Mouse (Mus musculus): Measurements from ENCODE around the gene Hdac9. TPM values are rescaled to one million over a fixed set of nuclear protein-coding genes. Genes with fewer than 3 reads are reported as not detected.
A peak's percentile ranks its signal among the peaks of the same experiment; 100 is the strongest.
"Not testable (repeated sequence)": the region's sequence is repeated elsewhere in the genome, so short reads cannot be mapped to it uniquely, and the experiment has no call there.

The Hdac9 gene
- polyA plus RNA-seq, 1 experiment from 2014 or later = 14.8 TPM

DNA sequence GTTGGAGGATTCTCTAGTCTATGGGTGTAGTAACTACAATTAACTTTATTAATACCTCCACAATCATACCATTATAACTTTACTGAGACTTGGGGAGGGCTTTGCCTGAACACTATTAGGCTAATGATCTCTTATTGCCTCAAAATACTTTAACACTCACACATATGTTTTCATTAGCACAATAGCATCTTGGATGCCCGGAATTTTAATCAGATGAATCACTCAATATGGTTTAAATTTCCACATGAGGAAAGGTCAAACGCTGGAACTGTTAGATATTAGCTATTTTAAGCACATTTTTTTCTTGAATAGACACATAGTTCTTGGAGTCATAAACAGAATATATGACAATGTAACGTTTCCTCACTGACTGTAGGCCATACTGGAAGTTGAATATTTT is 429.9 kb downstream of the Hdac9 start:
- Histone ChIP-seq H3K4me3 (no peak overlapping the region), H3K36me3 (no peaks in the 10 kb centered on the region), H3K4me1 (peaks cover 4% of the 10 kb centered on the region; the same call in 1 of the 2 replicates), H3K9me3 (no peaks in the 10 kb centered on the region), H3K27ac (no peak overlapping the region), H3K27me3 (ENCODE audit: insufficient read depth, poor library complexity, severe bottlenecking) (no peaks in the 10 kb centered on the region)
- DNase-seq (ENCODE audit: low spot score) = no peak
- 61% methylated on average over 3 of the region's 3 CpGs for WGBS

GRCm38 (mm10) chr12:34486016-34486415 is 430.9 kb downstream of the Hdac9 start:
- no peak overlapping the region for H3K27ac ChIP-seq
- no peak for DNase-seq (ENCODE audit: low spot score)
- no peaks in the 10 kb centered on the region for H3K36me3 ChIP-seq
- H3K4me1 ChIP-seq = peaks cover 4% of the 10 kb centered on the region; the same call in 1 of the 2 replicates
- no peak overlapping the region for H3K4me3 ChIP-seq
- H3K27me3 ChIP-seq (ENCODE audit: insufficient read depth, poor library complexity, severe bottlenecking) = no peaks in the 10 kb centered on the region
- WGBS = 64% methylated on average over 2 of the region's 2 CpGs
- no peaks in the 10 kb centered on the region for H3K9me3 ChIP-seq

DNA sequence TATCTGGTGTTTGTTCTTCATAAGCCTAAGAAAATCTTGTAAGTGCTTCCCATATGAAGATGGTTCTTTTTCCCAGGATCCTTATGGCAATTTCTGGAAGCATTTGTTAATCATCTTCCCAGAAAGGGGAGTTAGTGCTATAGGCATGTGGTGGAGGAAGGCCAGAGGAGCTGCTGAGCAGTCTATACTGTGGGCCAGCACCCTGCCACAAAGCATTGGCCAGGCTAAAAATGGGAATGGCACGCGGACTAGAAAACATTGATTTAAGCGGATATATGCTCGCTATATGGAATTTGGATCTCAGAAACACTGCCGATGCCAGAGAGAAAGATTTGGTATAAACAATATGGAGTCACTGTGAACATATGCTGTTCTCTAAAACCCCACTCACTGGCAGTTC is 435.2 kb downstream of the Hdac9 start:
- H3K4me3 ChIP-seq = no peak overlapping the region
- no peaks in the 10 kb centered on the region for H3K9me3 ChIP-seq
- H3K27ac ChIP-seq = no peak overlapping the region
- 90% methylated on average over 5 of the region's 5 CpGs for WGBS
- no peaks in the 10 kb centered on the region for H3K27me3 ChIP-seq (ENCODE audit: insufficient read depth, poor library complexity, severe bottlenecking)
- H3K4me1 ChIP-seq = peaks cover 4% of the 10 kb centered on the region; the same call in 1 of the 2 replicates
- H3K36me3 ChIP-seq = no peaks in the 10 kb centered on the region
- DNase-seq (ENCODE audit: low spot score) = no peak

GRCm38 (mm10) chr12:34472949-34473651 is 443.8 kb downstream of the Hdac9 start:
- DNase-seq (ENCODE audit: low spot score) = no peak
- no peak overlapping the region for H3K27ac ChIP-seq

DNA sequence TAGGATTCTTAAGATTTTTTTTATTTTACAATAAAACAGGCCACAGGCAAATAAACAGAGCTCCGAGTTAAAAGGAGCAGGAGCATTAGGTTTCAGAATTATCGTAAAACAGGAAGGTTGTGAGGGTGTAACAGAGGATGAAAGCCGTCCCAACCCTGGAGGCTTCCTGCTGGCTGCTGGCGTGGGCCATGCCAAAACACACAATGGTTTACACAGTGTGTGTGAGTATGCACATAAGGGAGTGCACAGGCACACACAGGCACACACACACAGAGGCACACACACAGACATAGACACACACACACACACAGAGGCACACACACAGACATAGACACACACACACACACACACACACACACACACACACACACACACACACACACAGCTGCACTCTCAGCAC is 444.4 kb downstream of the Hdac9 start:
- Histone ChIP-seq H3K9me3 (no peaks in the 10 kb centered on the region), H3K4me3 (no peak overlapping the region), H3K4me1 (0 out of 2 replicates have a peak, but pooled peaks cover 5% of the 10 kb centered on the region), H3K36me3 (no peaks in the 10 kb centered on the region), H3K27ac (no peak overlapping the region), H3K27me3 (ENCODE audit: insufficient read depth, poor library complexity, severe bottlenecking) (no peaks in the 10 kb centered on the region)
- no peak for DNase-seq (ENCODE audit: low spot score)
- WGBS = 70% methylated on average over 4 of the region's 4 CpGs

More at GRCm38 (mm10) chr12:34472949-34473651, 443.8 kb downstream of the Hdac9 start:
- Histone ChIP-seq H3K27me3 (ENCODE audit: insufficient read depth, poor library complexity, severe bottlenecking) (no peaks in the 10 kb centered on the region), H3K36me3 (no peaks in the 10 kb centered on the region), H3K4me1 (0 out of 2 replicates have a peak, but pooled peaks cover 5% of the 10 kb centered on the region), H3K9me3 (no peaks in the 10 kb centered on the region), H3K4me3 (no peak overlapping the region)
- 80% methylated on average over 10 of the region's 10 CpGs for WGBS

DNA sequence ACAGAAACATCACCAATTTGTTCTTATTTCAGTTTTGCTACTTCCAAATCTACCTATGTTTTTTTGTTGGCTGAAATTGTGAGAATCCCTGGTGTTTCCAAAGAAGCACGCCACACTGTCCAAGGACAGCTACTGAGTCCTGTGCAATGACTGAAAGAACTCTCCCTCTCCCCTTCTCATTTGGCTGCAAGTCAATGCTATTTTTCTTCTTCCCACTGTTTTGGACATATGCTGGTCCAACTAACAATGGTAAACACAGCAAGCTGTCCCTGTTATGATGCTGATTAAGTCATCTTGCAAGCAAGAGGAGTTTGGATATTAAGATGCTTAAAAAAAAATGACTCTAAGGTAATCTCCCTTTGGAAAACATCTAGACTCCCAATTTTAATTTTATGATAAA is 455.2 kb downstream of the Hdac9 start:
- H3K36me3 ChIP-seq = no peaks in the 10 kb centered on the region
- no peaks in the 10 kb centered on the region for H3K27me3 ChIP-seq (ENCODE audit: insufficient read depth, poor library complexity, severe bottlenecking)
- no peaks in the 10 kb centered on the region for H3K9me3 ChIP-seq
- WGBS = 79% methylated on average over 1 of the region's 1 CpGs
- no peaks in the 10 kb centered on the region for H3K4me1 ChIP-seq
- H3K4me3 ChIP-seq = no peak overlapping the region
- no peak for DNase-seq (ENCODE audit: low spot score)
- H3K27ac ChIP-seq = no peak overlapping the region

DNA sequence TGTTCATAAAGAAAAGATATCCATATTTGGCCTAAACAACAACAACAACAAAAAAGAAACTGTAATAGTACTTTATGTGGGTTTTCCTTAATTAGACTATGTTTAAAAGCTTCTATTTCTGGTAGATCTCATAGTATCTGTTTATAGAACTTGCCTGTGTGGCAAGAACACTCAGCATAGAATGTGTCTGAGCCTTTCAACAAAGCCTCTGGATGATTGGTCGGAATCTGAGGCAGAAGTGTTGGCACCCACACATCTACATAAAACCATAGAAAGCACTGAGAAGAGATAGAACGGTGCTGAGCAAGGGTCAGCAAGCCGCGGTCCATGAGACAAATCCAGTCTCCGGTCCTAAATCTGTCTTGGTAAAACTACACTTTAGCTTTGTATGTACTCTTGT is 464.3 kb downstream of the Hdac9 start:
- WGBS = 69% methylated on average over 5 of the region's 5 CpGs
- Histone ChIP-seq H3K27me3 (ENCODE audit: insufficient read depth, poor library complexity, severe bottlenecking) (no peaks in the 10 kb centered on the region), H3K36me3 (no peaks in the 10 kb centered on the region), H3K27ac (peak overlapping the region; percentile 59; the same call in 1 of the 2 replicates), H3K4me3 (no peak overlapping the region), H3K4me1 (peaks cover 6% of the 10 kb centered on the region; the same call in 1 of the 2 replicates), H3K9me3 (no peaks in the 10 kb centered on the region)
- DNase-seq (ENCODE audit: low spot score) = no peak

DNA sequence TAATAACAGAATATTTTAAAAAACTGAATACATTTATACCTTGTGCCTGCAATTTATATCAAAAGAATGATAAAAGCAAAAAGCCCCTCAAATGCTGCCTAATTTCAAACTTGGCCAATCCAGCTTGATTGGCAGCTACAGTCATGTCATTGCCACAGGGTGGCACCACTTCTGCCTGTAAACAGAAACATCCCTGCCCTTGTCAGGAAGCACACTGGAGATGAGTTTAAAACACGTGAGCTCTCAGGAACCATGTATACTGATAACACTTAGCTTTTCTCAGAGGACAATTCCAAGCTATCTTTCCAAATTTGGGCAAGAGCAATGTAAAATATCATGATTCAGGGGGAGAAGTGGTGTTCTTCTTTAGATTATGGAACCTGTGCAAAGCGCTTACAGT is 465.7 kb downstream of the Hdac9 start:
- H3K4me3 ChIP-seq = no peak overlapping the region
- no peaks in the 10 kb centered on the region for H3K9me3 ChIP-seq
- WGBS = 46% methylated on average over 2 of the region's 2 CpGs
- H3K36me3 ChIP-seq = no peaks in the 10 kb centered on the region
- H3K4me1 ChIP-seq = peaks cover 6% of the 10 kb centered on the region; the same call in 1 of the 2 replicates
- no peak overlapping the region for H3K27ac ChIP-seq
- H3K27me3 ChIP-seq (ENCODE audit: insufficient read depth, poor library complexity, severe bottlenecking) = no peaks in the 10 kb centered on the region
- no peak for DNase-seq (ENCODE audit: low spot score)

DNA sequence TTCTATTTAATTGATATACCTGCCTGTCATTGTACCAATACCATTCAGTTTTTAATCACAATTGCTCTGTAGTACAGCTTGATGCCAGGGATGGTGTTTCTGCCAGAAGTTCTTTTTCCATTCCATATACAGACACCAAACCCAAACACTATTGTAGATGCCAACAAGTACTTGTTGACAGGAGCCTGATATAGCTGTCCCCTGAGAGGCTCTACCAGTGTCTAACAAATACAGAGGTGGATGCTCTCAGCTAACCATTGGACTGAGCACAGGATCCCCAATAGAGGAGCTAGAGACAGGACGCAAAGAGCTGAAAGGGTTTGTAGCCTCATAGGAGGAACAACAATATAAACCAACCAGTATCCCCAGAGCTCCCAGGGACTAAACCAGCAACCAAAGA is 472.2 kb downstream of the Hdac9 start:
- 33% methylated on average over 1 of the region's 1 CpGs for WGBS
- peak overlapping the region; percentile 67; the same call in 1 of the 2 replicates for H3K27ac ChIP-seq
- H3K36me3 ChIP-seq; H3K4me1 ChIP-seq; H3K27me3 ChIP-seq (ENCODE audit: insufficient read depth, poor library complexity, severe bottlenecking); H3K9me3 ChIP-seq; H3K4me3 ChIP-seq; DNase-seq (ENCODE audit: low spot score): not testable (repeated sequence)

DNA sequence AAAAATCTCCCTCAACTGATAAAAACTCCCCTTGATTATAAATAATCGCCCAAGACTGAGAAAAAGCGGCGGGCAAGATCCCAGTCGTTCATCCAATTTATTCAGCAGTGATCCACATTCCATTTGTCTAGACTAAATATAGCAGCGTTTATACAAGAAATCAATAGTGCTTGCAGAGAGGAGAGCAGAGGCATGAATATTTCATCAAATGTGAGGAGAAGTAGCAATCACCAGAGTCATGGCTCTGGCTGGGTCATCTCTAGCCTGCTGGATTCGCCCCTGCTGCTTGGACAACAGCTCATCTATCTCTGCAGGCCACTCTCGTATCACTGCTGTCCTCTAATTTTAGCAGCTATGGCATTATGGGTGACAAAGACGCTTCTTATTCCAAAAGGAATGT is 476.0 kb downstream of the Hdac9 start:
- no peaks in the 10 kb centered on the region for H3K36me3 ChIP-seq
- no peaks in the 10 kb centered on the region for H3K27me3 ChIP-seq (ENCODE audit: insufficient read depth, poor library complexity, severe bottlenecking)
- H3K4me1 ChIP-seq = peaks cover 6% of the 10 kb centered on the region; the same call in 1 of the 2 replicates
- H3K27ac ChIP-seq = peak overlapping the region; percentile 29; the same call in 1 of the 2 replicates
- H3K9me3 ChIP-seq = no peaks in the 10 kb centered on the region
- H3K4me3 ChIP-seq = no peak overlapping the region
- 58% methylated on average over 8 of the region's 8 CpGs for WGBS
- no peak for DNase-seq (ENCODE audit: low spot score)

DNA sequence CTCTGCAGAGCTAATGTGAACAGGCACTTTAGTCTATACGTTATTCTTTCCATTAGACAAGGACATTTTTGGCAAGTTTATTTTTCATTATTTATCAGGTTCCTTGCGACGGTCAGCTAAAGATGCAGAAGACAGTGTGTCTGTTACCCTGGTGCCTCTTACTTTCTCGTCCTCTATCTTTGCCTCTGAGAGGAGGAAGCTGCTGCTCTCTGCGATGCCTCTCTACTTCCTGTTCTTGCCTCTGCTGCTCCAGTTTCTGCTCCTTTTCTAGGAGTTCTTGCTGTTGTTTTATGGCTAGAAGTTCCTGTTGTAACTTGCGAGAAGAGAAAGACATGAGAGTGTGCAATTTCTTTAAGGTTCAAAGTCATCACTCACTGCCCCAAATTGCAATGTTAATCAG is 484.0 kb downstream of the Hdac9 start:
- WGBS = 58% methylated on average over 6 of the region's 6 CpGs
- peaks cover 3% of the 10 kb centered on the region; the same call in 1 of the 2 replicates for H3K36me3 ChIP-seq
- no peaks in the 10 kb centered on the region for H3K9me3 ChIP-seq
- no peaks in the 10 kb centered on the region for H3K27me3 ChIP-seq (ENCODE audit: insufficient read depth, poor library complexity, severe bottlenecking)
- no peak for DNase-seq (ENCODE audit: low spot score)
- no peak overlapping the region for H3K27ac ChIP-seq
- H3K4me1 ChIP-seq = 0 out of 2 replicates have a peak, but pooled peaks cover 3% of the 10 kb centered on the region
- no peak overlapping the region for H3K4me3 ChIP-seq

DNA sequence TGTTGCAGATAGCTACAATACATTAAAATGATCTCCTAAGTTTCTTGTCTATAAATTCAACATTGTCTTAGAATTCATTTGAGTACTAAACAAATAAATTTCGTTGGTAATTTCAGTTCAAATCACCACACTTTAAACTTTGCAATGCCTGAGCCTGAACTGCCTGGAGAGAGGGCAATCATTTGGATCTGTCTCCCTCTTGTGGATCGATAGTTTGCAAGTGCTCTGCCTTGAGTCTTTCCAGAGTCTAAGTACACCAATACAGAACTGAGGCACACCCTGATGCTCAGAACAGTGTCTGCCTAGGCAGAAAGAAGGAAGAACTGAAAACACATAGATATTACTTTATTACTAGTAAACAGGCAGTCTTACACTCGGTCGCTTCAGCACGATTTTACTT is 484.4 kb downstream of the Hdac9 start:
- peaks cover 3% of the 10 kb centered on the region; the same call in 1 of the 2 replicates for H3K36me3 ChIP-seq
- H3K9me3 ChIP-seq = no peaks in the 10 kb centered on the region
- H3K4me1 ChIP-seq = 0 out of 2 replicates have a peak, but pooled peaks cover 3% of the 10 kb centered on the region
- no peaks in the 10 kb centered on the region for H3K27me3 ChIP-seq (ENCODE audit: insufficient read depth, poor library complexity, severe bottlenecking)
- H3K27ac ChIP-seq = no peak overlapping the region
- DNase-seq (ENCODE audit: low spot score) = no peak
- 48% methylated on average over 5 of the region's 5 CpGs for WGBS
- no peak overlapping the region for H3K4me3 ChIP-seq

DNA sequence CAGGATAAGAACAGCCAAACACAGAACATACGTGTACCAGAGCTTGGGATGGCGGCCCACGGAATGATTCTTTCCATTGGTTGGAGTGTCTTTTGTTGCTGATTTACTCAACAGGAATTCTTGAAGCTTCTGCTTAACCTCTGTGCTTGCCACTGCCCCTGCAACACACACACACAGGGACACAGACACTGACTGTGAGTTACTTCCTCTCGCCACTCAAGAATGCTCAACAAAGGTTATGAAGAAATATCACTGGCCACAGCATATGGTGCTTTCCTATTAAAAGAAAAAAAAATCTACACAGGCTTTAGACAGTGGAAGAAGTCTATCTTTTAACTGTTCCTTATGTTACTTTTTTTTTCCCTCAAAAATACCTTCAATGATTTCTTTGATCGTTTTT is 485.1 kb downstream of the Hdac9 start:
- Histone ChIP-seq H3K9me3 (no peaks in the 10 kb centered on the region), H3K36me3 (peaks cover 3% of the 10 kb centered on the region; the same call in 1 of the 2 replicates), H3K4me1 (0 out of 2 replicates have a peak, but pooled peaks cover 3% of the 10 kb centered on the region), H3K27ac (no peak overlapping the region), H3K4me3 (no peak overlapping the region), H3K27me3 (ENCODE audit: insufficient read depth, poor library complexity, severe bottlenecking) (no peaks in the 10 kb centered on the region)
- DNase-seq (ENCODE audit: low spot score) = no peak
- WGBS = 73% methylated on average over 5 of the region's 5 CpGs
